Mouse (Mus musculus) liver, adult 2 months (tissue): Measurements from ENCODE around the gene Hsd17b10. TPM values are rescaled to one million over a fixed set of nuclear protein-coding genes. Genes with fewer than 3 reads are reported as not detected.

ENCODE experiments used
- DNase-seq: peaks from one replicate; pipeline ENCODE4 v3.0.0-alpha.2; 2011; ENCODE audit warnings: low read depth, low spot score; ENCODE audit errors: extremely low read depth
- H3K27ac ChIP-seq: fragments of 200-500 bp; replicated peaks from 2 replicates; pipeline ENCODE4 v1.5.1; 2012; ENCODE audit warnings: low read depth, mild to moderate bottlenecking, control low read depth, inconsistent platforms, low read length; ENCODE audit not compliant: insufficient read depth
- H3K27me3 ChIP-seq: fragments of 200-500 bp; 2 replicates; pipeline ENCODE4 v1.6.1; 2012; ENCODE audit warnings: mild to moderate bottlenecking, moderate library complexity, low read length, inconsistent platforms; ENCODE audit not compliant: control insufficient read depth, insufficient read depth
- H3K36me3 ChIP-seq: fragments of 200-500 bp; 2 replicates; pipeline ENCODE4 v1.6.1; 2012; ENCODE audit warnings: low read length, inconsistent platforms; ENCODE audit not compliant: control insufficient read depth, insufficient read depth
- H3K4me1 ChIP-seq: fragments of 200-500 bp; 2 replicates; pipeline ENCODE4 v1.6.1; 2011; ENCODE audit warnings: low read length; ENCODE audit not compliant: control insufficient read depth, insufficient read depth
- H3K4me3 ChIP-seq: fragments of 200-500 bp; 2 replicates; pipeline ENCODE4 v1.5.1; 2011; ENCODE audit warnings: low read depth, mild to moderate bottlenecking, control low read depth, low read length, moderate library complexity; ENCODE audit not compliant: insufficient read depth
- H3K79me2 ChIP-seq: fragments of 200-500 bp; 2 replicates; pipeline ENCODE4 v1.6.1; 2012; ENCODE audit warnings: inconsistent platforms, mild to moderate bottlenecking, low read length, moderate library complexity; ENCODE audit not compliant: control insufficient read depth, insufficient read depth
- H3K9ac ChIP-seq: fragments of 200-500 bp; 2 replicates; pipeline ENCODE4 v1.6.1; 2012; ENCODE audit warnings: low read depth, mild to moderate bottlenecking, control low read depth, inconsistent platforms, low read length
- CTCF ChIP-seq: fragments of 200-500 bp; IDR thresholded peaks from 2 replicates; pipeline ENCODE4 v1.5.1; 2011; ENCODE audit warnings: low read depth, low read length, control low read depth
- POLR2A ChIP-seq: fragments of 200-500 bp; IDR thresholded peaks from 2 replicates; pipeline ENCODE4 v1.6.1; 2011; ENCODE audit warnings: low read length, control low read depth; ENCODE audit not compliant: insufficient read depth; ENCODE audit errors: extremely low read depth
- WGBS: fragments of 180-500 bp; shearing (Covaris S2); methylation state at CpG from one replicate; pipeline ENCODE4 v1.1.7; 2018; 5-methylcytosine and 5-hydroxymethylcytosine counted together
- polyA plus RNA-seq: library from polyadenylated mRNA; depleted of rRNA; stranded (reverse); fragments of >200 nt; gene quantifications from 2 replicates; pipeline ENCODE4 v1.2.3, GENCODE M21; 2012
- total RNA-seq: library from RNA; depleted of rRNA; stranded (reverse); fragments of >200 nt; gene quantifications from 2 replicates; pipeline ENCODE4 v1.2.3, GENCODE M21; 2014

Gene Hsd17b10
- total and polyA plus RNA-seq, 2 experiments = 118 to 230 TPM

DNA sequence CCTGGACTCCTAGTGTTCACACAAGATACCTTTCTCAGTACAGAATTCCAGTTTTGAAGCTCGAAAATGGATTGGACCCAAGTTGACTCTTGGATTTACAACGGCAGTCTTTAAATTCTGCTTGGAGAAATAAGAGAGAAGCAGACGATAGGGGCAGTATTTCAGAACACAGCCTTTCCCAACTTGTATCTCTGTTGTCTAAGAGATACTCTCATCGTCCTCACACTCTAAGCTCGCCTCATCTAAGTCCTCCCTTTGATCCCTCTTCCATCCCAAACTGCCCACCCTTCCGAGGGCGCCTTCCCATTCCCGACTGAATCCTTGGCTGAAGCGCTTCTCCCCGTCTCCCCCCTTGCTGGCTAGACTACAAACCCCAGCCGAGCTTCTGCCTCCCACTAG, 14.1 kb downstream of the Hsd17b10 start:
- peak overlapping the region; percentile 59 for H3K4me3 ChIP-seq
- H3K27ac ChIP-seq = peak overlapping the region; percentile 83
- peaks cover 7% of the 10 kb centered on the region; the same call in 1 of the 2 replicates for H3K79me2 ChIP-seq
- no peaks in the 10 kb centered on the region; the same call in 1 of the 2 replicates for H3K36me3 ChIP-seq
- H3K9ac ChIP-seq = peak overlapping the region; percentile 75
- no peaks in the 10 kb centered on the region for H3K27me3 ChIP-seq
- WGBS = 0% methylated on average over 11 of the region's 11 CpGs
- DNase-seq = peak; percentile 36
- peaks cover 3% of the 10 kb centered on the region for H3K4me1 ChIP-seq
- TF ChIP-seq CTCF = no peak
- no peak for TF ChIP-seq POLR2A

DNA sequence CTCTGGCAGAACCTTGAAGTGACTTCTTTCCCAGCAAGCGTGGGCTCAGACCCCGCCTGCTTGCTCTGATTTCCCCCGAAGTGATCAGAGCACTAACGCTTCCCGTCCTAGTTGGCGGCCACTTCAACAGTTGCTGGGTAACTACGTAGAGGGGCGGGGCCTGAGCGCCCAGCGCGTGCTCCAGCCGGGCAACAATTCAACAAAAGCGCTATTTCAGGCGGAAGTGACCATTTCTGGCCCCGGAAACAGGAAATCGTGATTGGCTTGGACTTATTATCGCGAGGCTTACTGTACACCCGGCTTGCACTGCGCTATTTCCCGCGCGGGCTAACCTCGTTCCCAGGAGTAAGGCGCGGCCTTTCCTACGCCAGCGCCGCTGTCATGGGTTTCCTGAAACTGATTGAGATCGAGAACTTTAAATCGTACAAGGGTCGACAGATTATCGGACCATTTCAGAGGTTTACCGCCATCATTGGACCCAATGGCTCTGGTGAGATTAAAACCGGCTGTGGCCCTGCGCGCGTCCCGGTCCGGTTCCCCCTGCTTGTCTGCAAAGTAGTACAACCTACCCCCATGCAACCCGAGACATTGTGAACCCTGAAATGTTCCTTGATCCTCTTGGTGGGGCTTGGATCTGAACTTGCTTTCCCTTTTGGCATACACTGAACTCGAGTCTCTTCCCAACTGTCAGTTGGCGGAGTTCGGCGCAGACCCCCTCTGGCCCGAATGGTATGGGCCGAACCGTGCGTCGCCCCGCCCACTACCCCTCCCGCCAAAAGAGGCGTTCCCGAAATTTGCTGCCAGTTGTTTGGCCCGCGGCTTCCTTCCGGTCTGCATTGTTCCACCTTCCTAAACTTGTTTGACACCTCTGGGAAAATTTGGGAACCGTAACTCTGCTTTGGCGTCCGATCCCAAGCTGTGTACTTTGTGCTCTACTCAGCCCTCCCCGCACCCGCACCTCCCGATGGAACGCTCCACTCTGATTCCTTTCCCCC, 14.8 kb downstream of the Hsd17b10 start, which contains the start of the genes Ribc1 and Smc1a:
Gene Ribc1, minus strand, starts transcription at position 145 of the 995 bp plus-strand sequence.
Gene Smc1a, plus strand, starts transcription at position 278 of the 995 bp plus-strand sequence.
- Histone ChIP-seq H3K4me1 (peaks cover 3% of the 10 kb centered on the region), H3K9ac (peak within 1 kb of the TSS; percentile 87), H3K27me3 (no peaks in the 10 kb centered on the region), H3K27ac (peak within 1 kb of the TSS; percentile 98), H3K36me3 (no peaks in the 10 kb centered on the region), H3K79me2 (peaks cover 7% of the 10 kb centered on the region; the same call in 1 of the 2 replicates), H3K4me3 (peak within 1 kb of the TSS; percentile 94)
- WGBS = under 1% methylated on average over 64 of the region's 64 CpGs
- TF ChIP-seq POLR2A (0 out of 2 replicates have a peak, but pooled peaks have one; percentile 42), CTCF (no peak)
- peak; percentile 90 for DNase-seq

GRCm38 (mm10) chrX:152017186-152017585, 15.5 kb downstream of the Hsd17b10 start:
- 0% methylated on average over 14 of the region's 14 CpGs for WGBS
- TF ChIP-seq POLR2A (no peak), CTCF (no peak)

DNA sequence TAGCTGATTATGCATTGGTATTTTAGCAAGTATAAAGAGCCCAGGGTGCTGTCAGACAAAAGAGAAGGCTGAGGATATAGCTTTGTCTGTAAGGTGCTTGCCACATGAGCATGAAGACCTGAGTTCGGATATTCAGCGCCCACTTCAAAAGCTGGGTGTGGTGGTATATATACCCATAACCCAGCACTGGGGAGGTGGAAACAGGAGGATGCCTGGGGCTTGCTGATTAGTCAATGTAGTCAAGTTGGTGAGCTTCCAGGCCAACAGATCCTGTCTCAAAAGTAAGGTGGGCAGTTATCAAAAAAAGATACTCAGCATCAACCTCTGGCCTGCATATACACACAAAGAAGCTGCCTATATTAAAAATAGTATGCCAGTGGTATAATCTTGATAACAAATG, 17.6 kb downstream of the Hsd17b10 start:
- Histone ChIP-seq H3K27ac (no peak overlapping the region), H3K4me3 (no peak overlapping the region), H3K9ac (no peak overlapping the region), H3K4me1 (peaks cover 3% of the 10 kb centered on the region), H3K36me3 (peaks cover 12% of the 10 kb centered on the region), H3K79me2 (peaks cover 10% of the 10 kb centered on the region; the same call in 1 of the 2 replicates), H3K27me3 (no peaks in the 10 kb centered on the region)
- TF ChIP-seq POLR2A (no peak), CTCF (no peak)
- DNase-seq = no peak
- 77% methylated on average over 2 of the region's 2 CpGs for WGBS

More at GRCm38 (mm10) chrX:152017186-152017585, 15.5 kb downstream of the Hsd17b10 start:
- H3K9ac ChIP-seq = peak overlapping the region; percentile 81
- peaks cover 3% of the 10 kb centered on the region for H3K4me1 ChIP-seq
- no peak overlapping the region for H3K27ac ChIP-seq
- H3K4me3 ChIP-seq = peak overlapping the region; percentile 94
- DNase-seq = no peak
- H3K27me3 ChIP-seq = no peaks in the 10 kb centered on the region
- H3K36me3 ChIP-seq = no peaks in the 10 kb centered on the region
- H3K79me2 ChIP-seq = peaks cover 7% of the 10 kb centered on the region; the same call in 1 of the 2 replicates

DNA sequence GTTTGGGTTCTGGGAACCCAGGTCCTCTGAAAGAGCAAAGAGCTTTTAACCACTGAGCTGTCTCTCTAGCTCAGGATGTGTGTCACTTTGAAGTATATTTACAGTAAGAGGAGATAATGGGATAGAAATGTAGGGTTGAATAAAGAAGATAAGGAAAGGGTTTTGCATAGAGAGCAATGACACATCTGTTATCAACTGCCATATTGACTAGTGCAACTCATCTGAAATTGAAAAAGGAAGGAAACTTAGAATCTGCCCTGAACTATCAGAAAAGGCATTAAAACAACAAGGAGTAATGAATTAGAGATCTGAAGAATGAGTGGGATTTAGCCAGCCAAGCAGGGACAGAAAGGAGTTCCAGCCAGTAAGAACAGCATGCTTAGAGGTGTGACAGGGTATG, 38.2 kb downstream of the Hsd17b10 start:
- H3K4me3 ChIP-seq = no peak overlapping the region
- DNase-seq = no peak
- no peak overlapping the region for H3K27ac ChIP-seq
- H3K79me2 ChIP-seq = no peaks in the 10 kb centered on the region
- peaks cover 29% of the 10 kb centered on the region; the same call in 1 of the 2 replicates for H3K36me3 ChIP-seq
- no peaks in the 10 kb centered on the region for H3K27me3 ChIP-seq
- no peak overlapping the region for H3K9ac ChIP-seq
- H3K4me1 ChIP-seq = no peaks in the 10 kb centered on the region
- TF ChIP-seq CTCF (no peak), POLR2A (no peak)
